Mouse (Mus musculus) hindlimb bud, embryonic 11.5 days (tissue): ENCODE data around the gene Tssc4.

Experiments used
- DNase-seq: peaks from one replicate; pipeline ENCODE4 v3.0.0-alpha.2; 2012; ENCODE audit warnings: low read depth, low spot score; ENCODE audit errors: extremely low spot score

Gene Tssc4

DNA sequence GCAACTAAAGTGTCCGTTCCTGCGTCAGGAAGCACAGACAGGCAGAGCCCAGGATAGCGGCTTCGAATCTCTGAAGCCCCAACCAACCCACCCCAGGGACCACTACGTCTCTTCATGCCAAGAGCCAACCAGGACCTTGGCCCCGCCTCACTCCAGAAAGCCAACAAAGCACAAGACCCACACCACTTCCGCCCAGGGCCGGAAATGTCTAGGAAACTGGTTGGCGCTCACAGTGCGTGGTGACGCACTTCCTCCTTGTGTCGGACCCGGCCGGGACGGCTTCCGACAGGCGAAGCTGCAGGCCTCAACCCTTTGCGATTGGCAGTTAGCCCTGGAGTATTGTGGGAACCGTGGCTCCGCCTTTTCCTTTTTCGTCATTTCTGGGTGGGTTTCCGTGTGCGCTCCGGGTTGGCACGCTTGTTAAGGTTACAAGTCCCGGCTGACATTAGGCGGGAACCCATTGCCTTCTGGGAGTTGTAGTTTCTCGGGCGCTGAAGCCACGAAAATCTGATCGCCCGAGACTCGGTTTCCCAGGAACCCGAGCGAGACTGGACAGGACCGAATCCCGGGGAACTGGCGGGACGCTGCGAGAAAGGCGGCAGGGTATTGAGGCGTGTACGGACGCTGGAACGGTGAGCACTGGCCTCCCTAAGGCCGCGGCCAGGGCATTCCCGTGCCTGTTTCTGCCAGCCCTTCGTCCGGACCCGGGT is at the start of gene Tssc4:
Tssc4 (plus strand) TSS at position 368 of the 710 bp plus-strand sequence.
- DNase-seq, result peak; percentile 99

GRCm38 (mm10) chr7:143020040-143020439 is 49.0 kb upstream of the Tssc4 start:
- no peak for DNase-seq

GRCm38 (mm10) chr7:143020764-143021163 is 48.3 kb upstream of the Tssc4 start:
- no peak for DNase-seq

GRCm38 (mm10) chr7:143021356-143022164 is 47.5 kb upstream of the Tssc4 start:
- no peak for DNase-seq

DNA sequence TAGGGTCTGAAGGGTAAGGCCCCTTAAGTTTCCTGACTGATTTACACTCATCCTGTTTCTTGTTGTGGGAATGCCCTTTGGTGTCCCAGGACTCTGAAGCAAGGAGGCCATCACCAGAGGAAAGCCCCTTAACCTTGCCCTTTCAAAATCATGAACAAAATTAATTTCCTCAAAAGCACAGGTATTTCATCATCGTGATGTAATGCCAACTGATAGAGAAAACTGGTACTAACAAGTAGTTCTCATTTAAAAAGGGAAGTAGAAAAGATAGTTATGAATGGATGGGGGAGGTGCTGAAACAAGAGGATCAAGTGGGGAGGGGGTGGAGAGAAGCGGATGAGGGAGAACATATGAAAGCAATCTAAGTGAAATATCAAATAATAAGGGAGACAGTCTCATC is 45.5 kb upstream of the Tssc4 start:
- DNase-seq, result no peak

DNA sequence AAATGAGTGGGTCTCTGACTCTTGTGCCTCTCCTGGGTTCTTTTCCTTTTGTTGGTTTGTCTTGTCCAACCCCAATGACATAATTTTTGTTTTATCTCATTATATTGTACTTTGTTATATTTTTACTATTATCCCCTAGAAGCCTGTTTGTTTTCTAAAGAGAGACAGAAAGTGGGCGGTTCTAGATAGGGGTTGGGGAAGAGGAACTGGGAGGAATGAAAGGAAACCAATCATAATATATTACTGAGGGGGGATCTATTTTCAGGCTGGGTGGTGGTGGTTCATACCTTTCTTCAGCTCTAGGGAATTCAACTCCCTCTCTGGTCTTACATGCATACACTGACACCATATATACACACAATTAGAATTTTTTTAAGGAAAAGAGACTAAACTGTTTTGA is 44.8 kb upstream of the Tssc4 start:
- DNase-seq, result no peak

- DNase-seq, result no peak
Observed at GRCm38 (mm10) chr7:143025496-143025895, 43.6 kb upstream of the Tssc4 start.

- DNase-seq, result no peak
Observed at GRCm38 (mm10) chr7:143027196-143027595, 41.9 kb upstream of the Tssc4 start.

GRCm38 (mm10) chr7:143031816-143032215 is 37.2 kb upstream of the Tssc4 start:
- DNase-seq, result no peak

DNA sequence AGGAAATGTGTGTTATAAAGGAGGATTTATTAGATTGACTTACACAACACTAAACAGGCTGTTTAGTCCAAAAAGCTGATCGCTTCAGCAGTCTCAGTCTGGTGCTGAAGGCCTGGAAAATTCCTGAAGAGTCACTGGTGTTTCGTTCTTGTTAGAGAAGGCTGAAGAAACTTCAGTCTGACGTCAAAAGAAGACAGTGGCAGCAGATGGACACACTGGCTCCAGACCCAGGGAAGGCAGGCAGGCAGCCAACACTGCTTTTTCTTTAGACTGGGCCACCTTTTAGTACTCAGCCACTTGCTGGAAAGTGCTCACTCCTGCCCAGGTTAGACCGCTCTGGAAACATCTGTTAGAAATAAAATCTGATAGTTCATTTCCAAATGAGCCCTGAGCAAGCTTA is 35.5 kb upstream of the Tssc4 start:
- no peak for DNase-seq

DNA sequence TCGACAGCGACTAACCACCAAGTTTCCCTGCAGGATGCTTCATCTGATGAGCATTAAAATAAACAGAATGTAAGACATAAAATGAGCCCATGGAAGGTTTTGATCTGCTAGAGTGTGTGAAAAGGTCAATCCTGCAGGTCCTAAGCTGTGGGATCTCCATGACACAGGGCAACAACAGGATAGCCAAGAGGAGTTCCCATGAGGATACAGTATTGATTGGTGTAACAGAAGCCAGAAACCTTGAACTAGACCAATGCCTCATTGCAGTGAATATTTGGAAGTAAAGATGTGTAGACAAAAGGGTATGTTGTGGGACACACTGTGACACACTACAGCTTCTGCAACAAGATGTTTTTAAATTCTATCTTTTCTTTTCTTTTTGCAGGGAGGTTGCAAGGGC is 34.9 kb upstream of the Tssc4 start:
- no peak for DNase-seq

GRCm38 (mm10) chr7:143034519-143035450 is 34.3 kb upstream of the Tssc4 start:
- DNase-seq, result no peak

- DNase-seq, result no peak
Observed at GRCm38 (mm10) chr7:143036787-143037186, 32.3 kb upstream of the Tssc4 start.

DNA sequence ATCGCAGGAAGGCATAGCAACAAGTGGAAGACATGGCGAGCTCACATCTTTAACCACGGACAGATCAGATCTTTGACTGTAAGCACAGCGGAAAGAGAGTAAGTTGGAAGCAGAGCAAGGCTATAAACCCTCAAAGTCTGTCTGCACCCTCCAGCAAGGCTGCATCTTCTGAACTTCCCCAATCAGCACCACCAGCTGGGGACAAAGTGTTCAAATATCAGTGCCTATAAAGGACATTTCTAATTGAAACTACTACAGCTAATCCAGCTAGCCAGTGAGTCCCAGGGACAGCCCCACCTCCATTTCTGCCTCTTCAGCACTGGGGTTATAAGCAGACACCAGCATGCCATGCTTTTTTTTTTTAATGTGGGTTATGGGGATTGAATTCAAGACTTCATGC is 31.7 kb upstream of the Tssc4 start:
- no peak for DNase-seq

GRCm38 (mm10) chr7:143038174-143038931 is 30.7 kb upstream of the Tssc4 start:
- no peak for DNase-seq

DNA sequence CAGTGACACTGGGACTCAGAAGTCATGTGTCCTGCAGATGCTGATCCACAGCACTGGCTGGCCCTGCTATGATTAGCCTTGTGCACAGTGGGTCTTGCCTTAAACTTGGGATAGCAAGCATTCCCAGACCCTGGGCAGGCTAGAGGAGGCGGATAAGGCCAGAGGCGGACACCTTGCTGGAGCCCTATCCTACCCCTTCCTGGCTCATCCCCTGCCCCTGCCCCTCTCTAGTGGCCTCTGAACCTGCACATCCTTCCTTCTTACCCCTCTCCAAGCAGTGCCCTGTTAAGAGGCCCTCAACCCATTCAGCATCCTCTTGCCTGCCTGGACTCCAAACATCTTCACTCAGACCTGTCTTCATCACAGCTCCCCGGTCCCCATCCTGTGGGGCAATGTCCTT is 28.5 kb upstream of the Tssc4 start:
- DNase-seq, result no peak

GRCm38 (mm10) chr7:143041138-143041822 is 27.8 kb upstream of the Tssc4 start:
- no peak for DNase-seq

GRCm38 (mm10) chr7:143042089-143042488 is 27.0 kb upstream of the Tssc4 start:
- no peak for DNase-seq

GRCm38 (mm10) chr7:143042897-143043300 is 26.1 kb upstream of the Tssc4 start:
- no peak for DNase-seq
